Mouse (Mus musculus) intestine, postnatal 0 days (tissue): ENCODE data around the gene Zic2. TPM values are rescaled to one million over a fixed set of nuclear protein-coding genes. Genes with fewer than 3 reads are reported as not detected.
A peak's percentile ranks its signal among the peaks of the same experiment; 100 is the strongest.

Experiments used
- ATAC-seq: fragments of 200-750 bp; cut with Nextera tagmentation; 2 replicates; pipeline ENCODE4 v1.8.0; 2017; ENCODE audit warnings: mild to moderate bottlenecking, moderate TSS enrichment, moderate library complexity
- H3K27ac ChIP-seq: fragments of 300-500 bp; sonication (generic); 2 replicates; pipeline ENCODE4 v1.5.1; 2014; ENCODE audit warnings: mild to moderate bottlenecking, low read depth, low read length, moderate library complexity
- H3K27me3 ChIP-seq: fragments of 300-500 bp; sonication (generic); replicated peaks from 2 replicates; pipeline ENCODE4 v1.6.1; 2014; ENCODE audit warnings: low read length, mixed read lengths; ENCODE audit not compliant: control insufficient read depth, insufficient read depth
- H3K36me3 ChIP-seq: fragments of 300-500 bp; sonication (generic); 2 replicates; pipeline ENCODE4 v1.6.1; 2014; ENCODE audit warnings: mild to moderate bottlenecking, moderate library complexity; ENCODE audit not compliant: control insufficient read depth, insufficient read depth
- H3K4me1 ChIP-seq: fragments of 300-500 bp; sonication (generic); replicated peaks from 2 replicates; pipeline ENCODE4 v1.6.1; 2014; ENCODE audit warnings: antibody characterized with exemption, low read length, mixed read lengths; ENCODE audit not compliant: control insufficient read depth, insufficient read depth
- H3K4me2 ChIP-seq: fragments of 300-500 bp; sonication (generic); replicated peaks from 2 replicates; pipeline ENCODE4 v1.6.1; 2014; ENCODE audit warnings: low read depth, mild to moderate bottlenecking, moderate library complexity
- H3K4me3 ChIP-seq: fragments of 300-500 bp; sonication (generic); 2 replicates; pipeline ENCODE4 v1.5.1; 2014; ENCODE audit warnings: low read depth, low read length
- H3K9ac ChIP-seq: fragments of 300-500 bp; sonication (generic); 2 replicates; pipeline ENCODE4 v1.6.1; 2014; ENCODE audit warnings: mild to moderate bottlenecking, low read depth, low read length
- H3K9me3 ChIP-seq: fragments of 300-500 bp; sonication (generic); 2 replicates; pipeline ENCODE4 v1.6.1; 2016; ENCODE audit warnings: mixed run types; ENCODE audit not compliant: control insufficient read depth
- CTCF ChIP-seq: sonication (generic); IDR thresholded peaks from 2 replicates; pipeline ENCODE4 v1.5.1; 2016; ENCODE audit warnings: low read depth, mild to moderate bottlenecking, control low read depth, antibody characterized with exemption, moderate library complexity
- WGBS: fragments of 180-500 bp; shearing (Covaris S2); extraction: QIAGEN DNeasy Blood & Tissue Kit; methylation state at CpG from one replicate; pipeline ENCODE4 v1.1.7; 2014; 5-methylcytosine and 5-hydroxymethylcytosine counted together
- polyA plus RNA-seq: library from polyadenylated mRNA; unstranded; fragments of >200 nt; fragmentation: Nextera tagmentation; extraction: Ambion mirVana; gene quantifications from 2 replicates; pipeline ENCODE4 v1.2.1, GENCODE M21; 2015

Gene Zic2
- polyA plus RNA-seq, 1 experiment from 2014 or later: not detected

GRCm38 (mm10) chr14:122478574-122479011 is 3.4 kb downstream of the Zic2 start:
- Histone ChIP-seq H3K36me3 (no peaks in the 10 kb centered on the region), H3K4me1 (no peaks in the 10 kb centered on the region), H3K9me3 (no peaks in the 10 kb centered on the region), H3K4me3 (peak overlapping the region; percentile 16), H3K9ac (no peak overlapping the region), H3K27ac (no peak overlapping the region), H3K4me2 (no peak overlapping the region), H3K27me3 (peaks cover 98% of the 10 kb centered on the region)
- no peak for ATAC-seq
- whole genome bisulfite sequencing: 0% methylated on average over 22 of the region's 22 CpGs
- no peak for TF ChIP-seq CTCF

GRCm38 (mm10) chr14:122479461-122480109 is 4.3 kb downstream of the Zic2 start:
- H3K36me3 ChIP-seq: no peaks in the 10 kb centered on the region
- no peak overlapping the region for H3K4me2 ChIP-seq
- no peak overlapping the region for H3K4me3 ChIP-seq
- H3K9ac ChIP-seq: no peak overlapping the region
- H3K27me3 ChIP-seq: peaks cover 98% of the 10 kb centered on the region
- 24% methylated on average over 17 of the region's 17 CpGs for WGBS
- TF ChIP-seq CTCF: no peak
- H3K4me1 ChIP-seq: no peaks in the 10 kb centered on the region
- no peak overlapping the region for H3K27ac ChIP-seq
- ATAC-seq: no peak
- H3K9me3 ChIP-seq: no peaks in the 10 kb centered on the region

GRCm38 (mm10) chr14:122480355-122480754 is 5.1 kb downstream of the Zic2 start:
- Histone ChIP-seq H3K9me3 (no peaks in the 10 kb centered on the region), H3K27me3 (peaks cover 98% of the 10 kb centered on the region), H3K4me3 (no peak overlapping the region), H3K4me1 (no peaks in the 10 kb centered on the region), H3K36me3 (no peaks in the 10 kb centered on the region), H3K27ac (no peak overlapping the region), H3K9ac (no peak overlapping the region), H3K4me2 (no peak overlapping the region)
- ATAC-seq: no peak
- 3% methylated on average over 2 of the region's 2 CpGs for WGBS
- no peak for TF ChIP-seq CTCF

- Histone ChIP-seq H3K9ac (no peak overlapping the region), H3K4me2 (no peak overlapping the region), H3K27me3 (peaks cover 98% of the 10 kb centered on the region), H3K9me3 (no peaks in the 10 kb centered on the region), H3K36me3 (no peaks in the 10 kb centered on the region), H3K4me1 (no peaks in the 10 kb centered on the region), H3K27ac (no peak overlapping the region), H3K4me3 (no peak overlapping the region)
- 3% methylated on average over 15 of the region's 15 CpGs for WGBS
- no peak for ATAC-seq
- TF ChIP-seq CTCF: no peak
Measured at GRCm38 (mm10) chr14:122481181-122481580, 5.9 kb downstream of the Zic2 start.

GRCm38 (mm10) chr14:122482081-122483023 is 7.1 kb downstream of the Zic2 start:
- no peak for ATAC-seq
- no peaks in the 10 kb centered on the region for H3K4me1 ChIP-seq
- no peak overlapping the region for H3K4me3 ChIP-seq
- peaks cover 97% of the 10 kb centered on the region for H3K27me3 ChIP-seq
- no peak overlapping the region for H3K9ac ChIP-seq
- no peak overlapping the region for H3K27ac ChIP-seq
- TF ChIP-seq CTCF: no peak
- H3K36me3 ChIP-seq: no peaks in the 10 kb centered on the region
- H3K4me2 ChIP-seq: no peak overlapping the region
- WGBS: 1% methylated on average over 38 of the region's 38 CpGs
- H3K9me3 ChIP-seq: no peaks in the 10 kb centered on the region

GRCm38 (mm10) chr14:122483024-122483385 is 7.8 kb downstream of the Zic2 start:
- H3K4me1 ChIP-seq: no peaks in the 10 kb centered on the region
- no peak overlapping the region for H3K27ac ChIP-seq
- no peaks in the 10 kb centered on the region for H3K9me3 ChIP-seq
- H3K4me3 ChIP-seq: no peak overlapping the region
- no peak for TF ChIP-seq CTCF
- no peak for ATAC-seq
- 1% methylated on average over 5 of the region's 5 CpGs for WGBS
- no peak overlapping the region for H3K4me2 ChIP-seq
- H3K27me3 ChIP-seq: peaks cover 96% of the 10 kb centered on the region
- H3K9ac ChIP-seq: no peak overlapping the region
- H3K36me3 ChIP-seq: no peaks in the 10 kb centered on the region
